In the genomic region with DNA sequence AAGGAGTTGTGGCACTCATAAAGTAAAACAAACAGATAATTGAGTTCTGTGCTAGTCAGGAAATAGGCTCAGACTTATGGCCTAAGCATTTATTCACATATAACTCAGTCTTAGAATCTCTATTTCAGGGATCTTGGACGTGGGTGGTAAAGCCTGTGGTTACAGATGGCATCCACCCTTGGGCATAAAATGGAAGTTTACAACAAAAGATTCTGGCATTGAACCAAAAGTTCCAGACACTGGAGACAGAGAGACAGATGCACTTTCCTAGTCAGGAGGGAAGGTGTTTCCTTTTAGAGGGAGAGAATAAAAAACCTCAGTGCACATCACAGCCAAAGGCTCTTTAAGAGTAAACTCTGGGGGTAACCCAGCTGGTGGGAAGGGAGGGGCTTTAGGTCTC, we compare ENCODE assay signal across 22 mouse cellular contexts. TPM values are rescaled to one million over a fixed set of nuclear protein-coding genes. Genes with fewer than 3 reads are reported as not detected.
DNase-seq lines count a peak whose midpoint lies in the region; ATAC-seq and TF ChIP-seq lines count a peak whose summit lies in the region.
"Had no signal": no experiment of that assay in that cellular context is flagged by ENCODE, and none has a peak within 500 bp of the region (broad histone marks: within the 10 kb centered on the region; RNA-seq: fewer than 3 reads in every experiment).

No protein-coding gene starts in this region.

- H3K4me3 ChIP-seq in forebrain, embryonic 13.5 days, result no peak overlapping the region
- no peak overlapping the region for H3K4me3 ChIP-seq in forebrain, embryonic 11.5 days (ENCODE audit: low read depth, low read length)
- no peak overlapping the region for H3K4me3 ChIP-seq in left cerebral cortex, adult 2 months
- H3K4me3 ChIP-seq: limb, embryonic 12.5 days; liver, embryonic 15.5 days; midbrain, embryonic 13.5 days; neural tube, embryonic 12.5 days had no signal

- H3K27me3 ChIP-seq in forebrain, embryonic 13.5 days, result no peaks in the 10 kb centered on the region
- no peaks in the 10 kb centered on the region for H3K27me3 ChIP-seq in forebrain, embryonic 11.5 days (ENCODE audit: control insufficient read depth, insufficient read depth, low read length)
- H3K27me3 ChIP-seq: limb, embryonic 12.5 days; liver, embryonic 15.5 days; midbrain, embryonic 13.5 days; neural tube, embryonic 12.5 days had no signal

- no peaks in the 10 kb centered on the region for H3K36me3 ChIP-seq in forebrain, embryonic 13.5 days (ENCODE audit: poor library complexity, severe bottlenecking)
- no peaks in the 10 kb centered on the region for H3K36me3 ChIP-seq in forebrain, embryonic 11.5 days (ENCODE audit: control insufficient read depth, insufficient read depth, low read length)
- H3K36me3 ChIP-seq: limb, embryonic 12.5 days; liver, embryonic 15.5 days; midbrain, embryonic 13.5 days; neural tube, embryonic 12.5 days had no signal

- H3K4me2 ChIP-seq in forebrain, embryonic 13.5 days, result no peak overlapping the region
- H3K4me2 ChIP-seq in forebrain, embryonic 11.5 days (ENCODE audit: low read depth, low read length, severe bottlenecking), result no peak overlapping the region
- H3K4me2 ChIP-seq: limb, embryonic 12.5 days; liver, embryonic 15.5 days; midbrain, embryonic 13.5 days; neural tube, embryonic 12.5 days had no signal

- intact Hi-C loops in left cerebral cortex, adult 2 months (cut with DNase I), result no loop called here

- no peaks in the 10 kb centered on the region for H3K9me3 ChIP-seq in forebrain, embryonic 13.5 days (replicated peaks)
- no peaks in the 10 kb centered on the region for H3K9me3 ChIP-seq in forebrain, embryonic 11.5 days (ENCODE audit: control insufficient read depth, low read length)
- H3K9me3 ChIP-seq: limb, embryonic 12.5 days; liver, embryonic 15.5 days; neural tube, embryonic 12.5 days had no signal

- H3K9ac ChIP-seq in forebrain, embryonic 13.5 days, result no peak overlapping the region
- no peak overlapping the region for H3K9ac ChIP-seq in forebrain, embryonic 11.5 days (ENCODE audit: low read length)
- H3K9ac ChIP-seq: limb, embryonic 12.5 days; liver, embryonic 15.5 days; midbrain, embryonic 13.5 days; neural tube, embryonic 12.5 days had no signal

- H3K4me1 ChIP-seq in forebrain, embryonic 13.5 days, result no peaks in the 10 kb centered on the region
- no peaks in the 10 kb centered on the region for H3K4me1 ChIP-seq in forebrain, embryonic 11.5 days (replicated peaks; ENCODE audit: control insufficient read depth, insufficient read depth, low read length)
- H3K4me1 ChIP-seq: limb, embryonic 12.5 days; liver, embryonic 15.5 days; midbrain, embryonic 13.5 days; neural tube, embryonic 12.5 days had no signal

- 53% methylated on average over 1 of the region's 1 CpGs for WGBS in forebrain, embryonic 13.5 days
- 94% methylated on average over 1 of the region's 1 CpGs for WGBS in forebrain, embryonic 11.5 days

- TF ChIP-seq CTCF in left cerebral cortex, adult 2 months (IDR thresholded peaks at IDR 0.05), result no peak

- H3K27ac ChIP-seq in forebrain, embryonic 13.5 days, result no peak overlapping the region
- no peak overlapping the region for H3K27ac ChIP-seq in forebrain, embryonic 11.5 days (ENCODE audit: low read depth, low read length)
- peak overlapping the region; percentile 40 for H3K27ac ChIP-seq in left cerebral cortex, adult 2 months
- H3K27ac ChIP-seq: kidney, postnatal 0 days; limb, embryonic 12.5 days; liver, embryonic 15.5 days; midbrain, embryonic 13.5 days; neural tube, embryonic 12.5 days had no signal

- ATAC-seq in forebrain, embryonic 13.5 days, result peak; percentile 38; the same call in 1 of the 2 replicates
- ATAC-seq in forebrain, embryonic 11.5 days (replicated peaks; ENCODE audit: low FRiP score), result no peak
- ATAC-seq: intestine, embryonic 16.5 days; midbrain, embryonic 13.5 days had no signal

- no peak for DNase-seq in forebrain, embryonic 11.5 days (ENCODE audit: low spot score)
- DNase-seq in 3T3-L1 (ENCODE audit: low read depth, low spot score), result peak; percentile 66
- DNase-seq in frontal cortex, postnatal 36 days (ENCODE audit: low spot score in 2 of 2), result peak; percentile 30 to 85
- peak in 1 of 2 experiments; percentile 17 for DNase-seq in left cerebral cortex, adult 2 months (ENCODE audit: extremely low spot score in 1 of 2, low spot score in 2 of 2)
- no peak for DNase-seq in embryo, embryonic 9.5 days (ENCODE audit: extremely low spot score)
- DNase-seq in adrenal gland, adult 8-10 months, result no peak
- DNase-seq in heart, adult 9 months (ENCODE audit: low spot score in 2 of 2), result no peak
- DNase-seq: B cell, adult 2 months; cerebellum, adult 11 months; gastrocnemius, postnatal 36 days; lung, postnatal 36 days had no signal

RNA-seq across cellular contexts. Expression of a gene that starts 32.4 kb away (rescaled TPM):
- not detected in 2 replicates for polyA plus RNA-seq in forebrain, embryonic 13.5 days (2015; fragmentation: Nextera tagmentation; extraction: Ambion mirVana)
- not detected in 2 replicates for polyA plus RNA-seq in forebrain, embryonic 11.5 days (2014; fragmentation: Nextera tagmentation; extraction: Ambion mirVana)
- total RNA-seq in left cerebral cortex, adult 2 months (2021), result not detected
- total RNA-seq in adrenal gland, adult 8-10 months (2022), result not detected
- total RNA-seq: adrenal gland, postnatal 4 days; ES-E14; gastrocnemius, postnatal 36 days had no signal
- polyA plus RNA-seq: heart, embryonic 14.5 days; hindbrain, embryonic 11.5 days; intestine, embryonic 16.5 days; kidney, postnatal 0 days; limb, embryonic 12.5 days; liver, embryonic 15.5 days; midbrain, embryonic 13.5 days; neural tube, embryonic 12.5 days had no signal

Comparison
In these comparisons a context has a peak if more than half of its experiments do, and no peak if none do; other contexts are left out.
1. DNase-seq: peak in 3T3-L1 (single experiment) and frontal cortex, postnatal 36 days (2 of 2); none in forebrain, embryonic 11.5 days (single experiment), embryo, embryonic 9.5 days (single experiment), adrenal gland, adult 8-10 months (single experiment) and heart, adult 9 months (0 of 2).